Mouse (Mus musculus) right cerebral cortex, postnatal 4 days (tissue): ENCODE results near the gene Nck2.
"Not testable (repeated sequence)": the region's sequence is repeated elsewhere in the genome, so short reads cannot be mapped to it uniquely, and the experiment has no call there.

Experiments used
- DNase-seq: peaks from one replicate; pipeline ENCODE4 v3.0.0-alpha.2; 2022

The Nck2 gene

GRCm38 (mm10) chr1:43537021-43537420 lies 92.6 kb downstream of the Nck2 start:
- no peak for DNase-seq

GRCm38 (mm10) chr1:43537496-43537895 lies 93.1 kb downstream of the Nck2 start:
- DNase-seq: no peak

GRCm38 (mm10) chr1:43538716-43539115 lies 94.3 kb downstream of the Nck2 start:
- DNase-seq: no peak

GRCm38 (mm10) chr1:43539689-43540380 lies 95.5 kb downstream of the Nck2 start:
- DNase-seq: no peak

- no peak for DNase-seq
Measured at GRCm38 (mm10) chr1:43542339-43542738, 98.0 kb downstream of the Nck2 start.

- no peak for DNase-seq
Measured at GRCm38 (mm10) chr1:43547644-43548043, 103.3 kb downstream of the Nck2 start.

- no peak for DNase-seq
Measured at GRCm38 (mm10) chr1:43548749-43549148, 104.4 kb downstream of the Nck2 start.

GRCm38 (mm10) chr1:43550525-43550924 lies 106.1 kb downstream of the Nck2 start:
- no peak for DNase-seq

GRCm38 (mm10) chr1:43553989-43554679 lies 109.8 kb downstream of the Nck2 start:
- not testable (repeated sequence) for DNase-seq

GRCm38 (mm10) chr1:43555222-43555974 lies 111.0 kb downstream of the Nck2 start:
- DNase-seq: no peak

- no peak for DNase-seq
Measured at GRCm38 (mm10) chr1:43558329-43558728, 114.0 kb downstream of the Nck2 start.

GRCm38 (mm10) chr1:43559043-43559692 lies 114.8 kb downstream of the Nck2 start:
- DNase-seq: no peak

GRCm38 (mm10) chr1:43561085-43561484 lies 116.7 kb downstream of the Nck2 start:
- no peak for DNase-seq

- no peak for DNase-seq
Measured at GRCm38 (mm10) chr1:43562002-43562666, 117.8 kb downstream of the Nck2 start.

GRCm38 (mm10) chr1:43565260-43565659 lies 120.9 kb downstream of the Nck2 start:
- DNase-seq: no peak

- no peak for DNase-seq
Measured at GRCm38 (mm10) chr1:43566677-43567377, 122.4 kb downstream of the Nck2 start.

- DNase-seq: no peak
Measured at GRCm38 (mm10) chr1:43568824-43569223, 124.4 kb downstream of the Nck2 start.

- no peak for DNase-seq
Measured at GRCm38 (mm10) chr1:43571105-43571504, 126.7 kb downstream of the Nck2 start.

GRCm38 (mm10) chr1:43574793-43575304 lies 130.5 kb downstream of the Nck2 start:
- no peak for DNase-seq

- DNase-seq: no peak
Measured at GRCm38 (mm10) chr1:43577371-43577770, 133.0 kb downstream of the Nck2 start.

GRCm38 (mm10) chr1:43583564-43583963 lies 139.2 kb downstream of the Nck2 start:
- DNase-seq: no peak

GRCm38 (mm10) chr1:43589001-43589400 lies 144.6 kb downstream of the Nck2 start:
- no peak for DNase-seq
